ENCODE assay signal across 22 mouse cellular contexts in genomic region chr4:141300196-141300595, GRCm38 (mm10). TPM values are rescaled to one million over a fixed set of nuclear protein-coding genes. Genes with fewer than 3 reads are reported as not detected.
A peak's percentile ranks its signal among the peaks of the same experiment; 100 is the strongest.
DNase-seq lines count a peak whose midpoint lies in the region; ATAC-seq and TF ChIP-seq lines count a peak whose summit lies in the region.
"Had no signal": no experiment of that assay in that cellular context is flagged by ENCODE, and none has a peak within 500 bp of the region (broad histone marks: within the 10 kb centered on the region; RNA-seq: fewer than 3 reads in every experiment).

No protein-coding gene starts in this region.

- no peak overlapping the region for H3K4me2 ChIP-seq in myocyte (ENCODE audit: low read depth)

- peak overlapping the region; percentile 7; the same call in 1 of the 2 replicates for H3K4me3 ChIP-seq in E14TG2a.4 (replicated peaks; ENCODE audit: low read length)
- peak overlapping the region; percentile 91 for H3K4me3 ChIP-seq in myocyte

- H3K9me3 ChIP-seq in E14TG2a.4 (ENCODE audit: low read length) = no peaks in the 10 kb centered on the region
- H3K9me3 ChIP-seq: embryonic facial prominence, embryonic 12.5 days; forebrain, embryonic 13.5 days had no signal

- H3K36me3 ChIP-seq in E14TG2a.4 (ENCODE audit: insufficient read depth, low read length) = peaks cover 43% of the 10 kb centered on the region
- H3K36me3 ChIP-seq in myocyte (ENCODE audit: control insufficient read depth, insufficient read depth) = no peaks in the 10 kb centered on the region
- H3K36me3 ChIP-seq: embryonic facial prominence, embryonic 12.5 days had no signal

- peaks cover 39% of the 10 kb centered on the region for H3K79me2 ChIP-seq in myocyte (ENCODE audit: control insufficient read depth, insufficient read depth)

- no peak for TF ChIP-seq POLR2A in myocyte (IDR thresholded peaks at IDR 0.05; ENCODE audit: insufficient read length, low read depth)

- peak; percentile 7; the same call in 1 of the 2 replicates for ATAC-seq in granulocyte monocyte progenitor cell, adult 5-6 weeks (replicated peaks; ENCODE audit: poor library complexity, severe bottlenecking)
- ATAC-seq: activated CD4-positive, CD25-positive, alpha-beta regulatory T cell, adult 4 months; CD4-positive, CD25-positive, alpha-beta regulatory T cell, adult 4 months; Patski had no signal

- TF ChIP-seq CTCF in E14TG2a.4 (conservative IDR thresholded peaks at IDR 0.05; ENCODE audit: low read length) = no peak

- peak; percentile 37 for DNase-seq in 416B (ENCODE audit: low read depth)
- no peak for DNase-seq in kidney, postnatal 25 days
- no peak for DNase-seq in kidney, adult 18-20 months
- DNase-seq in Muller cell, postnatal 12 days (ENCODE audit: inconsistent ontology term) = no peak
- DNase-seq in testis, postnatal 14 days (ENCODE audit: low spot score) = no peak
- DNase-seq: adrenal gland, adult 8-10 months; adrenal gland, postnatal 14 days; adrenal gland, postnatal 36 days; cerebellum, adult 11-12 months; cerebellum, adult 2 months; cerebellum, adult 9-10 months; cerebellum, postnatal 10 days; cerebellum, postnatal 25 days; embryo, embryonic 11 days had no signal

- no peak overlapping the region for H3ac ChIP-seq in myocyte (ENCODE audit: control insufficient read depth, insufficient read length)

- no peaks in the 10 kb centered on the region for H3K27me3 ChIP-seq in E14TG2a.4 (ENCODE audit: insufficient read depth, low read length)
- no peaks in the 10 kb centered on the region for H3K27me3 ChIP-seq in myocyte (ENCODE audit: control insufficient read depth, insufficient read depth, insufficient read length)
- H3K27me3 ChIP-seq: Patski had no signal

- H3K4me1 ChIP-seq in E14TG2a.4 (replicated peaks; ENCODE audit: low read depth, low read length) = peaks cover 83% of the 10 kb centered on the region

TF ChIP-seq in myocyte, 11 proteins besides CTCF, POLR2A, EP300 and RAD21:
- TF ChIP-seq MYOG (IDR thresholded peaks at IDR 0.05; ENCODE audit: control insufficient read depth in 1 of 3, insufficient read depth in 1 of 3, insufficient read length in 2 of 3, low read depth in 2 of 3) = peak in 1 of 3 experiments; percentile 18
- no peak for TF ChIP-seq REST (IDR thresholded peaks at IDR 0.05; ENCODE audit: insufficient read depth, insufficient read length)

RNA-seq across cellular contexts. Expression of gene Epha2, which starts 0.8 kb away (rescaled TPM):
- total RNA-seq in granulocyte monocyte progenitor cell, adult 5-6 weeks (2014; fragmentation: Nextera tagmentation) = 0.88 TPM in 1 of 2 replicates, not detected in the other
- 0.10 TPM in 1 of 2 replicates, not detected in the other for total RNA-seq in granulocyte monocyte progenitor cell, adult 5-6 weeks (2017)
- polyA plus RNA-seq in myocyte (2012; fragmentation: generic; extraction: Trizol) = 46.8 TPM
- polyA plus RNA-seq: activated CD4-positive, CD25-positive, alpha-beta regulatory T cell, adult 4 months had no signal
